Mouse (Mus musculus) intestine, embryonic 15.5 days (tissue): ENCODE measurements around the gene Serpinb3a. TPM values are rescaled to one million over a fixed set of nuclear protein-coding genes. Genes with fewer than 3 reads are reported as not detected.
"Not testable (repeated sequence)": the region's sequence is repeated elsewhere in the genome, so short reads cannot be mapped to it uniquely, and the experiment has no call there.

Experiments
- ATAC-seq: fragments of 200-750 bp; cut with Nextera tagmentation; 2 replicates; pipeline ENCODE4 v1.8.0; 2017; ENCODE audit warnings: moderate TSS enrichment, moderate library complexity
- H3K27ac ChIP-seq: fragments of 300-500 bp; sonication (generic); 2 replicates; pipeline ENCODE4 v1.5.1; 2015; ENCODE audit warnings: mild to moderate bottlenecking, inconsistent platforms
- H3K27me3 ChIP-seq: fragments of 300-500 bp; sonication (generic); replicated peaks from 2 replicates; pipeline ENCODE4 v1.6.1; 2015; ENCODE audit warnings: inconsistent platforms
- H3K36me3 ChIP-seq: fragments of 300-500 bp; sonication (generic); 2 replicates; pipeline ENCODE4 v1.6.1; 2015; ENCODE audit warnings: inconsistent platforms
- H3K4me1 ChIP-seq: fragments of 300-500 bp; sonication (generic); replicated peaks from 2 replicates; pipeline ENCODE4 v1.6.1; 2015; ENCODE audit warnings: inconsistent platforms
- H3K4me2 ChIP-seq: fragments of 300-500 bp; sonication (generic); replicated peaks from 2 replicates; pipeline ENCODE4 v1.6.1; 2015; ENCODE audit warnings: mild to moderate bottlenecking, inconsistent platforms
- H3K4me3 ChIP-seq: fragments of 300-500 bp; sonication (generic); replicated peaks from 2 replicates; pipeline ENCODE4 v1.5.1; 2015; ENCODE audit warnings: inconsistent platforms
- H3K9ac ChIP-seq: fragments of 300-500 bp; sonication (generic); 2 replicates; pipeline ENCODE4 v1.6.1; 2015; ENCODE audit warnings: inconsistent platforms
- H3K9me3 ChIP-seq: fragments of 300-500 bp; sonication (generic); 2 replicates; pipeline ENCODE4 v1.6.1; 2016; ENCODE audit warnings: inconsistent platforms
- WGBS: fragments of 180-500 bp; shearing (Covaris S2); methylation state at CpG from one replicate; pipeline ENCODE4 v1.1.7; 2015; 5-methylcytosine and 5-hydroxymethylcytosine counted together
- polyA plus RNA-seq: library from polyadenylated mRNA; unstranded; fragments of >200 nt; fragmentation: Nextera tagmentation; extraction: Ambion mirVana; gene quantifications from 2 replicates; pipeline ENCODE4 v1.2.1, GENCODE M21; 2015

Gene Serpinb3a
- polyA plus RNA-seq, result not detected in 2 replicates

- 77% methylated on average over 1 of the region's 1 CpGs for WGBS
- Histone ChIP-seq H3K4me3 (no peak within 1 kb of the TSS), H3K4me2 (no peak within 1 kb of the TSS), H3K4me1 (no peaks in the 10 kb centered on the region), H3K27ac (no peak within 1 kb of the TSS), H3K36me3 (no peaks in the 10 kb centered on the region), H3K27me3 (no peaks in the 10 kb centered on the region), H3K9me3 (no peaks in the 10 kb centered on the region), H3K9ac (no peak within 1 kb of the TSS)
- no peak for ATAC-seq
Observed at GRCm38 (mm10) chr1:107052203-107052602, at the start of gene Serpinb3a. TSS of gene Serpinb3a (minus strand) at chr1:107052303.

DNA sequence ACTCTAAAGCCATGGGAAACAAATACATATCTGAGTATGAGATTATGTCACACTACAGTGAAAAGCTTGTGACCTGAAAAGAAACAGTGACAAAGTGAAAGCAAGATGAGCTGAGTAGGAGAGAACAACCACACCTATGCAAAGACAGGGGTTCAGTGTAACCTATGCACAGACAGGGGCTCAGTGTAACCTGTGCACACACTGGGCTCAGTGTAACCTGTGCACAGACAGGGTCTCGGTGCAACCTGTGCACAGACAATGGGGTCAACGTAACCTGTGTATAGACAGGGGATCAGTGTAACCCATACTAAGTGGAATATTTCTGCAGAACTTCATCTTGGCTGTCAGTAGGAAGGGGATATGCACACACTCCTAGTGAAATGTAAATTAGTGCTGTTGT is 46.3 kb upstream of the Serpinb3a start:
- H3K27ac ChIP-seq, result no peak overlapping the region
- no peaks in the 10 kb centered on the region for H3K9me3 ChIP-seq
- no peaks in the 10 kb centered on the region for H3K36me3 ChIP-seq
- H3K4me1 ChIP-seq, result no peaks in the 10 kb centered on the region
- WGBS, result 84% methylated on average over 2 of the region's 2 CpGs
- H3K4me2 ChIP-seq, result no peak overlapping the region
- ATAC-seq, result no peak
- H3K9ac ChIP-seq, result no peak overlapping the region
- no peaks in the 10 kb centered on the region for H3K27me3 ChIP-seq
- H3K4me3 ChIP-seq, result no peak overlapping the region

DNA sequence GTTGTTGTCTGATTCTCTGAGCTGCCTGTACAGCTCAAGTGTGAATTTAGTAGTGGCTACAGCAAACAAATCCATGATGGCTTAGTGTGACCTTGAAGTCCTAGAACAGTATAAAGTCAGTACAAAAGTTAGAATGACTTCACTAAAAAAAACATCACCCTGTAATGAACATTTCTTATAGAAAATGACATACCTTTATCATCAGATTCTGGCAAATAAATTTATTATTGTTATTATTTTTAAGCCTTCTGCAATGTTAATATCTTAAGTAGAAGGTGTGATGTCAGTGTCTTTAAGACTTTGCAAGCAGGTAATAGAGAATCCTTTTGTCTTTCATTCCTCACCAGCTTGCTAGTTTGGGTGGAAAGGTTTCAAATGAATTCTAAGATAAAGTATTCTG is 31.3 kb upstream of the Serpinb3a start, which contains the start of gene Serpinb3d:
Gene Serpinb3d (minus strand): TSS at position 101 of the 400 bp plus-strand sequence.
- Histone ChIP-seq H3K27me3 (no peaks in the 10 kb centered on the region), H3K9ac (no peak within 1 kb of the TSS)

GRCm38 (mm10) chr1:107034236-107034635 is 17.9 kb downstream of the Serpinb3a start:
- H3K36me3 ChIP-seq, H3K9ac ChIP-seq, H3K9me3 ChIP-seq, H3K4me2 ChIP-seq, H3K27ac ChIP-seq, ATAC-seq, H3K27me3 ChIP-seq, H3K4me3 ChIP-seq, H3K4me1 ChIP-seq: not testable (repeated sequence)
- whole genome bisulfite sequencing, result 78% methylated on average over 3 of the region's 3 CpGs

More for the DNA sequence above, 31.3 kb upstream of the Serpinb3a start, which contains the start of gene Serpinb3d:
- Histone ChIP-seq H3K36me3 (no peaks in the 10 kb centered on the region), H3K4me3 (no peak within 1 kb of the TSS), H3K9me3 (no peaks in the 10 kb centered on the region), H3K4me2 (no peak within 1 kb of the TSS), H3K27ac (no peak within 1 kb of the TSS), H3K4me1 (no peaks in the 10 kb centered on the region)
- no peak for ATAC-seq

GRCm38 (mm10) chr1:107025886-107026285 is 26.2 kb downstream of the Serpinb3a start:
- H3K27ac ChIP-seq, result no peak overlapping the region
- H3K4me1 ChIP-seq, result no peaks in the 10 kb centered on the region
- H3K27me3 ChIP-seq, result no peaks in the 10 kb centered on the region
- H3K9ac ChIP-seq, result no peak overlapping the region
- H3K9me3 ChIP-seq, result no peaks in the 10 kb centered on the region
- ATAC-seq, result no peak
- H3K4me2 ChIP-seq, result no peak overlapping the region
- H3K36me3 ChIP-seq, result no peaks in the 10 kb centered on the region
- H3K4me3 ChIP-seq, result no peak overlapping the region
- 80% methylated on average over 1 of the region's 1 CpGs for WGBS

DNA sequence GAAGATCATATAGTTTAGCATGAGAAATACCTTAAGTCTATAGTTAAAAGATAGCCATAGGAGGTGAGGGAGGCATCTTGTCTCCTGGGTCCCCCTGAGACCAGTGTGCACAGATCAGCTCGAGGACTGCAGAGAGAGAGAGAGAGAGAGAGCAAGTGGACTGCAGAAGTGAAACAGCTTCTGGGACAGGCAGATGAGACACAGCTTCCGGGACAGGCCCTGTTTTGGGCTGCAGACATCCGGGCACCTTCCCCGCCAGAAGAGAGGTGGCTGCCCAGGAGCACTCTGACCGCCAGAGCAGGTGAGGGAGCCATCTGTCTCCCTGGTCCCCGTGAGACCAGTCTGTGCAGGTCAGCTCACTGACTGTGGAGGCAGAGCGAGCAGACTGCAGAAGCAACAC is 36.9 kb downstream of the Serpinb3a start:
- no peaks in the 10 kb centered on the region for H3K9me3 ChIP-seq
- no peak overlapping the region for H3K4me3 ChIP-seq
- no peak overlapping the region for H3K27ac ChIP-seq
- 73% methylated on average over 7 of the region's 7 CpGs for WGBS
- no peak overlapping the region for H3K4me2 ChIP-seq
- no peak overlapping the region for H3K9ac ChIP-seq
- H3K36me3 ChIP-seq, result no peaks in the 10 kb centered on the region
- H3K27me3 ChIP-seq, result no peaks in the 10 kb centered on the region
- H3K4me1 ChIP-seq, result no peaks in the 10 kb centered on the region
- ATAC-seq, result no peak

DNA sequence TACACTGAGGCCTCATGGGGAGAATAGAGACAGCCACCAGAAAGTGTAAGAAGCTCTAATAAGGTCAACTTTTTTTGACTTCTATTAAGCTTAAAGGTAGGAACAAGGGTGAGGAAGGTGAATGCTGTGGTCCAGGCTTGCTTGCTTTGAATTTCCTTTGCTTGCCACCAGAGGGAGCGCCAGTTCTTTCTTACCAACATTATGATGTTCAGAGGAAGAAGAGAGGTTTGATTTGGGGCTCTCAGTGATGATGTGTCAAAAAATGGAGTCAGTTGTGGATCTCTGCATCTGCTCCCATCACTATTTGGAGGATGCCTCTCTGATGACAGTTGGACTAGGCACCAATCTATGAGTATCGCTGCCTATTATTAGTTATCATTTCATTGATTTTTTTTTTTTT is 37.6 kb downstream of the Serpinb3a start:
- Histone ChIP-seq H3K27ac (no peak overlapping the region), H3K36me3 (no peaks in the 10 kb centered on the region), H3K4me1 (no peaks in the 10 kb centered on the region), H3K27me3 (no peaks in the 10 kb centered on the region), H3K4me2 (no peak overlapping the region), H3K9me3 (no peaks in the 10 kb centered on the region), H3K4me3 (no peak overlapping the region), H3K9ac (no peak overlapping the region)
- ATAC-seq, result no peak
- 47% methylated on average over 2 of the region's 2 CpGs for WGBS

- no peak overlapping the region for H3K9ac ChIP-seq
- H3K27ac ChIP-seq, result no peak overlapping the region
- H3K4me3 ChIP-seq, result no peak overlapping the region
- 52% methylated on average over 3 of the region's 3 CpGs for WGBS
- no peaks in the 10 kb centered on the region for H3K9me3 ChIP-seq
- H3K4me2 ChIP-seq, result no peak overlapping the region
- H3K27me3 ChIP-seq, result no peaks in the 10 kb centered on the region
- H3K36me3 ChIP-seq, result no peaks in the 10 kb centered on the region
- ATAC-seq, result no peak
- no peaks in the 10 kb centered on the region for H3K4me1 ChIP-seq
Observed at GRCm38 (mm10) chr1:107006316-107006715, 45.8 kb downstream of the Serpinb3a start.

- Histone ChIP-seq H3K9ac (no peak overlapping the region), H3K27me3 (no peaks in the 10 kb centered on the region), H3K4me3 (no peak overlapping the region), H3K27ac (no peak overlapping the region), H3K4me1 (no peaks in the 10 kb centered on the region), H3K4me2 (no peak overlapping the region), H3K9me3 (no peaks in the 10 kb centered on the region), H3K36me3 (no peaks in the 10 kb centered on the region)
- WGBS, result 77% methylated on average over 2 of the region's 2 CpGs
- ATAC-seq, result no peak
Observed at GRCm38 (mm10) chr1:107001754-107002153, 50.3 kb downstream of the Serpinb3a start.

DNA sequence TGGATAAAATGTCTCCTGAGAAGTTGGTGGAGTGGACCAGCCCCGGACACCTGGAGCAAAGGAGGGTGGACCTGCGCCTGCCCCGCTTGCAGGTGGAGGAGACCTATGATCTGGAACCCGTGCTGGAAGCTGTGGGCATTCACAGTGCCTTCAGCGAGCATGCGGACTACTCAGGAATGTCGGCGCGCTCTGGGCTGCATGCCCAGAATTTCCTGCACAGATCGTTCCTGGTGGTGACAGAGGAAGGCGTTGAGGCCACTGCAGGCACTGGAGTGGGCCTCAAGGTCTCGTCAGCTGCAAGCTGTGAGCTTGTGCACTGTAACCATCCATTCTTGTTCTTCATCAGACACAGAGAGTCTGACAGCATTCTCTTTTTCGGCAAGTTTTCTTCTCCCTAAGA is 51.7 kb downstream of the Serpinb3a start:
- Histone ChIP-seq H3K4me2 (no peak overlapping the region), H3K9me3 (no peaks in the 10 kb centered on the region), H3K27me3 (no peaks in the 10 kb centered on the region), H3K4me1 (no peaks in the 10 kb centered on the region), H3K27ac (no peak overlapping the region), H3K4me3 (no peak overlapping the region), H3K9ac (no peak overlapping the region), H3K36me3 (no peaks in the 10 kb centered on the region)
- no peak for ATAC-seq
- 74% methylated on average over 13 of the region's 13 CpGs for WGBS

Other genes starting within 250 kb of the Serpinb3a start
- gene Serpinb5, start 191.1 kb downstream of the Serpinb3a start, polyA plus RNA-seq, result 0.09 and 0.14 TPM in 2 replicates
- 0.08 TPM in 1 of 2 replicates, not detected in the other for gene Serpinb12, start 117.9 kb downstream of the Serpinb3a start, polyA plus RNA-seq
- gene Serpinb13, start 71.3 kb downstream of the Serpinb3a start, polyA plus RNA-seq, result not detected in 2 replicates
- not detected in 2 replicates for gene Serpinb3d, start 31.2 kb upstream of the Serpinb3a start, polyA plus RNA-seq
- not detected in 2 replicates for gene Serpinb3b, start 226.1 kb upstream of the Serpinb3a start, polyA plus RNA-seq
- not detected in 2 replicates for gene Serpinb3c, start 226.1 kb upstream of the Serpinb3a start, polyA plus RNA-seq